14 mouse cellular contexts compared by ENCODE assay signal in genomic region chr8:83576516-83576895, GRCm38 (mm10). TPM values are rescaled to one million over a fixed set of nuclear protein-coding genes. Genes with fewer than 3 reads are reported as not detected.
A peak's percentile ranks its signal among the peaks of the same experiment; 100 is the strongest.
DNase-seq lines count a peak whose midpoint lies in the region; ATAC-seq and TF ChIP-seq lines count a peak whose summit lies in the region.
"Had no signal": no experiment of that assay in that cellular context is flagged by ENCODE, and none has a peak within 500 bp of the region (broad histone marks: within the 10 kb centered on the region; RNA-seq: fewer than 3 reads in every experiment).

No protein-coding gene starts in this region.

- no peak for TF ChIP-seq CTCF in heart, adult 2 months (IDR thresholded peaks at IDR 0.05)

- no peak for ATAC-seq in kidney, embryonic 15.5 days (replicated peaks; ENCODE audit: low FRiP score)
- no peak for ATAC-seq in embryonic facial prominence, embryonic 14.5 days (ENCODE audit: low read depth)
- no peak for ATAC-seq in limb, embryonic 14.5 days (ENCODE audit: low FRiP score, low read depth)

- H3K4me2 ChIP-seq in kidney, embryonic 15.5 days, result no peak overlapping the region
- peak overlapping the region; percentile 24; the same call in 1 of the 2 replicates for H3K4me2 ChIP-seq in embryonic facial prominence, embryonic 14.5 days (ENCODE audit: low read depth, low read length)
- H3K4me2 ChIP-seq in limb, embryonic 14.5 days (replicated peaks; ENCODE audit: low read depth, low read length, severe bottlenecking), result no peak overlapping the region
- H3K4me2 ChIP-seq: forebrain, embryonic 12.5 days; neural tube, embryonic 13.5 days had no signal

- intact Hi-C loops in heart, adult 2 months (cut with DNase I), result no loop called here

- WGBS in heart, adult 2 months, result 50% methylated on average over 4 of the region's 4 CpGs
- 46% methylated on average over 2 of the region's 4 CpGs for WGBS in kidney, embryonic 15.5 days
- 42% methylated on average over 3 of the region's 4 CpGs for WGBS in embryonic facial prominence, embryonic 14.5 days
- 43% methylated on average over 2 of the region's 4 CpGs for WGBS in limb, embryonic 14.5 days

- H3K9me3 ChIP-seq in kidney, embryonic 15.5 days (replicated peaks), result no peaks in the 10 kb centered on the region
- H3K9me3 ChIP-seq in embryonic facial prominence, embryonic 14.5 days (ENCODE audit: control insufficient read depth, low read length), result no peaks in the 10 kb centered on the region
- H3K9me3 ChIP-seq in limb, embryonic 14.5 days (ENCODE audit: control insufficient read depth, low read length), result no peaks in the 10 kb centered on the region
- H3K9me3 ChIP-seq: forebrain, embryonic 12.5 days; neural tube, embryonic 13.5 days had no signal

- no peaks in the 10 kb centered on the region; the same call in 1 of the 2 replicates for H3K79me2 ChIP-seq in heart, adult 2 months (replicated peaks; ENCODE audit: control insufficient read depth, insufficient read depth, low read length)

- no peaks in the 10 kb centered on the region for H3K36me3 ChIP-seq in heart, adult 2 months (ENCODE audit: control insufficient read depth, insufficient read depth, low read length)
- peaks cover 26% of the 10 kb centered on the region for H3K36me3 ChIP-seq in kidney, embryonic 15.5 days
- peaks cover 33% of the 10 kb centered on the region for H3K36me3 ChIP-seq in embryonic facial prominence, embryonic 14.5 days (ENCODE audit: control insufficient read depth, insufficient read depth, low read length)
- H3K36me3 ChIP-seq in limb, embryonic 14.5 days (ENCODE audit: control insufficient read depth, insufficient read depth, low read length), result peaks cover 33% of the 10 kb centered on the region

- H3K27ac ChIP-seq in heart, adult 2 months, result peak overlapping the region; percentile 90
- peak overlapping the region; percentile 71 for H3K27ac ChIP-seq in kidney, embryonic 15.5 days
- peak overlapping the region; percentile 50 for H3K27ac ChIP-seq in embryonic facial prominence, embryonic 14.5 days (replicated peaks; ENCODE audit: low read depth, low read length)
- 0 out of 2 replicates have a peak overlapping the region, but pooled peaks have one; percentile 72 for H3K27ac ChIP-seq in limb, embryonic 14.5 days (replicated peaks; ENCODE audit: low read depth, low read length)
- H3K27ac ChIP-seq: neural tube, embryonic 13.5 days had no signal

- peak overlapping the region; percentile 35; the same call in 1 of the 2 replicates for H3K4me3 ChIP-seq in heart, adult 2 months
- H3K4me3 ChIP-seq in kidney, embryonic 15.5 days (replicated peaks), result no peak overlapping the region
- no peak overlapping the region for H3K4me3 ChIP-seq in embryonic facial prominence, embryonic 14.5 days (ENCODE audit: low read depth, low read length)
- H3K4me3 ChIP-seq in limb, embryonic 14.5 days (replicated peaks; ENCODE audit: low read length), result no peak overlapping the region
- H3K4me3 ChIP-seq: forebrain, embryonic 12.5 days; neural tube, embryonic 13.5 days had no signal

- peaks cover 7% of the 10 kb centered on the region for H3K4me1 ChIP-seq in heart, adult 2 months (ENCODE audit: control insufficient read depth, insufficient read depth, low read length)
- H3K4me1 ChIP-seq in kidney, embryonic 15.5 days, result peaks cover 90% of the 10 kb centered on the region
- H3K4me1 ChIP-seq in embryonic facial prominence, embryonic 14.5 days (ENCODE audit: control insufficient read depth, insufficient read depth, low read length), result peaks cover 25% of the 10 kb centered on the region
- H3K4me1 ChIP-seq in limb, embryonic 14.5 days (ENCODE audit: control insufficient read depth, insufficient read depth, low read length), result peaks cover 12% of the 10 kb centered on the region; the same call in 1 of the 2 replicates

- H3K27me3 ChIP-seq in heart, adult 2 months (ENCODE audit: control insufficient read depth, insufficient read depth, low read length), result no peaks in the 10 kb centered on the region
- H3K27me3 ChIP-seq in kidney, embryonic 15.5 days, result no peaks in the 10 kb centered on the region
- no peaks in the 10 kb centered on the region for H3K27me3 ChIP-seq in embryonic facial prominence, embryonic 14.5 days (replicated peaks; ENCODE audit: control insufficient read depth, insufficient read depth, low read length)
- no peaks in the 10 kb centered on the region for H3K27me3 ChIP-seq in limb, embryonic 14.5 days (ENCODE audit: control insufficient read depth, insufficient read depth, low read length)
- H3K27me3 ChIP-seq: forebrain, embryonic 12.5 days; neural tube, embryonic 13.5 days had no signal

- no peak for TF ChIP-seq POLR2A in heart, adult 2 months (IDR thresholded peaks at IDR 0.05; ENCODE audit: insufficient read depth, low read depth, low read length)
- TF ChIP-seq POLR2A in limb, embryonic 14.5 days (IDR thresholded peaks at IDR 0.05; ENCODE audit: borderline replicate concordance, extremely low read depth, insufficient read depth, insufficient read length), result no peak

- TF ChIP-seq EP300 in heart, adult 2 months (IDR thresholded peaks at IDR 0.05; ENCODE audit: insufficient read depth, low read depth, low read length), result no peak

- DNase-seq in heart, adult 2 months, result no peak
- DNase-seq in heart, adult 9 months (ENCODE audit: low spot score in 2 of 2), result no peak
- DNase-seq in kidney, adult 18-20 months, result no peak
- DNase-seq in embryonic facial prominence, embryonic 14.5 days (ENCODE audit: low spot score), result peak; percentile 34
- DNase-seq in limb, embryonic 14.5 days (ENCODE audit: low spot score), result no peak
- no peak for DNase-seq in right cerebral cortex, postnatal 10 days (ENCODE audit: low spot score in 2 of 2)
- DNase-seq in retina, embryonic 14.5 days (ENCODE audit: low spot score), result no peak
- DNase-seq: right cerebral cortex, postnatal 25 days had no signal

- H3K9ac ChIP-seq in heart, adult 2 months (ENCODE audit: low read depth, low read length), result peak overlapping the region; percentile 73
- H3K9ac ChIP-seq in kidney, embryonic 15.5 days, result no peak overlapping the region
- 0 out of 2 replicates have a peak overlapping the region, but pooled peaks have one; percentile 43 for H3K9ac ChIP-seq in embryonic facial prominence, embryonic 14.5 days (ENCODE audit: low read depth, low read length)
- H3K9ac ChIP-seq in limb, embryonic 14.5 days (ENCODE audit: low read depth, low read length, severe bottlenecking), result no peak overlapping the region

RNA-seq across cellular contexts. Expression of gene Ndufb7, which starts 10.0 kb away (rescaled TPM):
- 100 to 1,000 TPM; 620 to 733 TPM for total RNA-seq in heart, adult 2 months (2021)
- 1,081 and 1,159 TPM in 2 replicates for polyA plus RNA-seq in heart, adult 2 months (2012; rRNA removed)
- 344 and 353 TPM in 2 replicates for polyA plus RNA-seq in kidney, embryonic 15.5 days (2015; fragmentation: Nextera tagmentation; extraction: Ambion mirVana)
- 315 and 324 TPM in 2 replicates for polyA plus RNA-seq in embryonic facial prominence, embryonic 14.5 days (2014; fragmentation: Nextera tagmentation; extraction: Ambion mirVana)
- polyA plus RNA-seq in limb, embryonic 14.5 days (2012; rRNA removed), result 237 and 248 TPM in 2 replicates
- 298 and 313 TPM in 2 replicates for polyA plus RNA-seq in limb, embryonic 14.5 days (2014; fragmentation: Nextera tagmentation; extraction: Ambion mirVana)

RNA-seq across cellular contexts. Expression of gene Tecr, which starts 31.3 kb away (rescaled TPM):
- total RNA-seq in heart, adult 2 months (2021), result 100 to 1,000 TPM; 445 to 505 TPM
- 772 and 935 TPM in 2 replicates for polyA plus RNA-seq in heart, adult 2 months (2012; rRNA removed)
- polyA plus RNA-seq in kidney, embryonic 15.5 days (2015; fragmentation: Nextera tagmentation; extraction: Ambion mirVana), result 577 and 605 TPM in 2 replicates
- polyA plus RNA-seq in embryonic facial prominence, embryonic 14.5 days (2014; fragmentation: Nextera tagmentation; extraction: Ambion mirVana), result 497 and 529 TPM in 2 replicates
- 595 and 783 TPM in 2 replicates for polyA plus RNA-seq in limb, embryonic 14.5 days (2012; rRNA removed)
- 586 and 589 TPM in 2 replicates for polyA plus RNA-seq in limb, embryonic 14.5 days (2014; fragmentation: Nextera tagmentation; extraction: Ambion mirVana)

RNA-seq across cellular contexts. Expression of gene Dnajb1, which starts 31.5 kb away (rescaled TPM):
- total RNA-seq in heart, adult 2 months (2021), result 10 to 100 TPM; 11.3 to 16.8 TPM
- 13.4 and 17.4 TPM in 2 replicates for polyA plus RNA-seq in heart, adult 2 months (2012; rRNA removed)
- polyA plus RNA-seq in kidney, embryonic 15.5 days (2015; fragmentation: Nextera tagmentation; extraction: Ambion mirVana), result 59.1 and 60.4 TPM in 2 replicates
- 47.2 and 47.5 TPM in 2 replicates for polyA plus RNA-seq in embryonic facial prominence, embryonic 14.5 days (2014; fragmentation: Nextera tagmentation; extraction: Ambion mirVana)
- polyA plus RNA-seq in limb, embryonic 14.5 days (2012; rRNA removed), result 42.6 and 43.7 TPM in 2 replicates
- polyA plus RNA-seq in limb, embryonic 14.5 days (2014; fragmentation: Nextera tagmentation; extraction: Ambion mirVana), result 51.3 and 58.9 TPM in 2 replicates

RNA-seq across cellular contexts. Expression of gene Olfr370, which starts 40.9 kb away (rescaled TPM):
- not detected for total RNA-seq in heart, adult 2 months (2021)
- polyA plus RNA-seq in heart, adult 2 months (2012; rRNA removed), result not detected in 2 replicates
- not detected in 2 replicates for polyA plus RNA-seq in kidney, embryonic 15.5 days (2015; fragmentation: Nextera tagmentation; extraction: Ambion mirVana)
- polyA plus RNA-seq in embryonic facial prominence, embryonic 14.5 days (2014; fragmentation: Nextera tagmentation; extraction: Ambion mirVana), result 0.16 and 0.19 TPM in 2 replicates
- 0.18 TPM in 1 of 2 replicates, not detected in the other for polyA plus RNA-seq in limb, embryonic 14.5 days (2012; rRNA removed)
- polyA plus RNA-seq in limb, embryonic 14.5 days (2014; fragmentation: Nextera tagmentation; extraction: Ambion mirVana), result not detected in 2 replicates
- total RNA-seq: gastrocnemius, postnatal 4 days; liver, adult 2 months had no signal
- polyA plus RNA-seq: cortical plate, adult 2 months; forebrain, embryonic 12.5 days; liver, adult 2 months had no signal

Comparison
In these comparisons a context has a peak if more than half of its experiments do, and no peak if none do; other contexts are left out.
1. H3K9ac ChIP-seq: peak in heart, adult 2 months (single experiment) and embryonic facial prominence, embryonic 14.5 days (single experiment); none in kidney, embryonic 15.5 days (single experiment) and limb, embryonic 14.5 days (single experiment).
2. Peak in every context shown above with its lines, with median percentiles within 50 percentile points of each other: H3K27ac ChIP-seq.